Mouse (Mus musculus): ENCODE data around the gene Tfcp2l1.

- TF ChIP-seq POLR2A (IDR thresholded peaks at IDR 0.05; ENCODE audit: insufficient read depth, low read depth, low read length) (no peak), CTCF (IDR thresholded peaks at IDR 0.05) (no peak), EP300 (IDR thresholded peaks at IDR 0.05; ENCODE audit: insufficient read depth, low read depth, low read length) (no peak)
These were observed 72.2 kb downstream of the Tfcp2l1 start for GRCm38 (mm10) chr1:118699961-118700360.
